Mouse (Mus musculus) heart, embryonic 16.5 days (tissue): ENCODE data around the gene Olfr1454. TPM values are rescaled to one million over a fixed set of nuclear protein-coding genes. Genes with fewer than 3 reads are reported as not detected.

Experiments used
- ATAC-seq: fragments of 200-750 bp; cut with Nextera tagmentation; replicated peaks from 2 replicates; pipeline ENCODE4 v1.8.0; 2017; ENCODE audit warnings: moderate number of reproducible peaks; ENCODE audit not compliant: insufficient read depth, low FRiP score; ENCODE audit errors: extremely low read depth
- H3K27ac ChIP-seq: fragments of 300-500 bp; sonication (generic); 2 replicates; pipeline ENCODE4 v1.5.1; 2014; ENCODE audit warnings: mild to moderate bottlenecking, low read length, control low read depth, moderate library complexity
- H3K27me3 ChIP-seq: fragments of 300-500 bp; sonication (generic); 2 replicates; pipeline ENCODE4 v1.6.1; 2014; ENCODE audit warnings: low read length, mixed read lengths; ENCODE audit not compliant: control insufficient read depth, insufficient read depth
- H3K36me3 ChIP-seq: fragments of 300-500 bp; sonication (generic); 2 replicates; pipeline ENCODE4 v1.6.1; 2014; ENCODE audit not compliant: control insufficient read depth, insufficient read depth
- H3K4me1 ChIP-seq: fragments of 300-500 bp; sonication (generic); 2 replicates; pipeline ENCODE4 v1.6.1; 2014; ENCODE audit warnings: low read length, mixed read lengths; ENCODE audit not compliant: control insufficient read depth, insufficient read depth
- H3K4me2 ChIP-seq: fragments of 300-500 bp; sonication (generic); 2 replicates; pipeline ENCODE4 v1.6.1; 2014; ENCODE audit warnings: low read depth, mild to moderate bottlenecking, control low read depth, low read length
- H3K4me3 ChIP-seq: fragments of 300-500 bp; sonication (generic); 2 replicates; pipeline ENCODE4 v1.5.1; 2014; ENCODE audit warnings: mild to moderate bottlenecking, control low read depth, low read length
- H3K9ac ChIP-seq: fragments of 300-500 bp; sonication (generic); 2 replicates; pipeline ENCODE4 v1.6.1; 2014; ENCODE audit warnings: low read length, control low read depth
- H3K9me3 ChIP-seq: fragments of 300-500 bp; sonication (generic); replicated peaks from 2 replicates; pipeline ENCODE4 v1.6.1; 2016; ENCODE audit warnings: low read length; ENCODE audit not compliant: control insufficient read depth
- WGBS: fragments of 180-500 bp; shearing (Covaris S2); extraction: QIAGEN DNeasy Blood & Tissue Kit; methylation state at CpG from one replicate; pipeline ENCODE4 v1.1.7; 2014; 5-methylcytosine and 5-hydroxymethylcytosine counted together
- polyA plus RNA-seq: library from polyadenylated mRNA; unstranded; fragments of >200 nt; fragmentation: Nextera tagmentation; extraction: Ambion mirVana; gene quantifications from 2 replicates; pipeline ENCODE4 v1.2.1, GENCODE M21; 2015

Olfr1454 gene
- not detected in 2 replicates for polyA plus RNA-seq

DNA sequence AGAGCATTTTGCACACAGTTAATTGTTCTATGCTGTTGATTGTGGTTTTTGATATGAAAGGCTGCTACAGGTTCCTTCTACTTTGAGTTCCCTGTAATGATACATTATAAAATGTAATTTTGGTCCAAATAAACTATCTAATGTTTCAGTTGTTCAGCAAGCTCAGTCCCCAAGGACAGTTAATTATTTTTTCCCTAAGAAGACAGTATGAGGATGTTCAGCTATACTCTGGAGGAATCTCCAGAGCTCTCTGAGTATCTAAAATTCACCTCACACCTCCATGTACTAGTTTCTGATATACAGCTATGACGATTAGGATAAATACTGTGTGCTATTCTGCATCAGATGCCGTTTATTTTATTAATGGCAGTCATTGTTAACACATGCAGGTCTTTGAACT lies at the start of gene Olfr1454:
Olfr1454 (plus strand) TSS at position 301 of the 400 bp plus-strand sequence.
- H3K36me3 ChIP-seq = no peaks in the 10 kb centered on the region
- no peak for ATAC-seq
- H3K9ac ChIP-seq = no peak within 1 kb of the TSS
- no peak within 1 kb of the TSS for H3K4me2 ChIP-seq
- no peaks in the 10 kb centered on the region for H3K4me1 ChIP-seq
- H3K27me3 ChIP-seq = no peaks in the 10 kb centered on the region
- peaks cover 2% of the 10 kb centered on the region for H3K9me3 ChIP-seq
- no peak within 1 kb of the TSS for H3K27ac ChIP-seq
- 48% methylated on average over 2 of the region's 2 CpGs for WGBS
- H3K4me3 ChIP-seq = no peak within 1 kb of the TSS

DNA sequence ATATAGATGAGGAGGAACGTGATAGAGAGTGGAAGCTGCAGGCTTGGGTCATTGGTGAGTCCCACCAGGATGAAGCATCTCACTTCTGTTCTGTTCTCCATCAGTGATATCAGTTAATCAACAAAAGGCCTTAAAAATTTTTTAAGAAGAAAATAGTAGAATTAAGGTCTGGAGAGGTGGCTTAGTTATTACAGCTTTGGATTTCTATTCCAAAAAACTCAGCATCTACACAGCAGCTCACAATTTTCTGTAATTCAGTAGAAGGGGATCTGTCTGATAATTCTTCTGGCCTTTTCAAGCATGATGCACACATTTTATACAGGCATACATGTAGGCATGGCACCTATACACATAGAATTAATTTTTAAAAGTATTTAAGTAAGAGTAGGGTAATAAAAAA lies 32.2 kb upstream of the Olfr1454 start, which contains the start of gene Olfr1453:
Olfr1453 (minus strand) TSS at position 101 of the 400 bp plus-strand sequence.
- no peak within 1 kb of the TSS for H3K4me2 ChIP-seq
- H3K9me3 ChIP-seq = peaks cover 4% of the 10 kb centered on the region; the same call in 1 of the 2 replicates
- 30% methylated on average over 1 of the region's 1 CpGs for WGBS
- H3K4me3 ChIP-seq = no peak within 1 kb of the TSS
- H3K9ac ChIP-seq = no peak within 1 kb of the TSS
- H3K27ac ChIP-seq = no peak within 1 kb of the TSS
- H3K36me3 ChIP-seq = no peaks in the 10 kb centered on the region
- no peak for ATAC-seq
- no peaks in the 10 kb centered on the region for H3K4me1 ChIP-seq
- H3K27me3 ChIP-seq = no peaks in the 10 kb centered on the region

DNA sequence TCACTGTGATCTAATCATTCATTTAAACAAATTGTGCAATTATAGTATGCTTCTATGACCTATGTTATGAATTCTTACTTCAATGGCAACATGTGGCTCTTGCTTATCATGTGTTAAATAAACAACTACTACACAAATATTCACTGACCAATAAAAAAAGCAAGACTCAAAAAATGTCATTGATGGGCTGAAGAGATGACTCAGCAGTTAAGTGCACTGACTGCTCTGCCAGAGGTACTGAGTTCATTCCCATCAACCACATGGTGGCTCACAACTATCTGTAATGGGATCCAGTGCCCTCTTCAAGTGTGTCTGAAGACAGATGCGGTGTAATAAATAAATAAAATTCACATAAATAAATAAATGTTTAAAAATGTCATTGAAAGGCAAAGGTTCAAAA lies 33.5 kb downstream of the Olfr1454 start:
- H3K9ac ChIP-seq = no peak overlapping the region
- 84% methylated on average over 1 of the region's 1 CpGs for WGBS

DNA sequence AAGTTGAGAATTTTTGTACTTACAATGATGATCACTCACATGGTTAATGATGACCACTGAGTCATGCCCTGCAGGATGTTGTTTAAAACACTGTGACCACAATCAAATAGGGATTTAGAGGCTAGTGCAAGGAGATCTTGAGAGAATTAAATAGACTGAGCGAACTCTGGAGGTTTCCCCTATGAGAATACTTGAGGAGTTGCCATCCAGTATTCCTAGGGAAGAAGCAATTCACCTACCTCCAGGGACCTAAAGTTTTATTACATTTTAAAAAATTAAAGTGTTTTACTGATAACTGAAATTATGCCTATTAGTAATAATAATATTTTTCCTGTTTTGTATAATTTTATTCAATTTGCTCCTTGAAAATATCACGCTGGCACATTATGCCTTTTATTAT lies 37.4 kb downstream of the Olfr1454 start, which contains the start of gene Olfr1457:
Olfr1457 (minus strand) TSS at position 101 of the 400 bp plus-strand sequence.
- peaks cover 2% of the 10 kb centered on the region; the same call in 1 of the 2 replicates for H3K9me3 ChIP-seq
- H3K36me3 ChIP-seq = no peaks in the 10 kb centered on the region
- no peak for ATAC-seq
- H3K4me1 ChIP-seq = no peaks in the 10 kb centered on the region
- no peaks in the 10 kb centered on the region for H3K27me3 ChIP-seq
- H3K9ac ChIP-seq = no peak within 1 kb of the TSS
- H3K4me3 ChIP-seq = no peak within 1 kb of the TSS
- H3K4me2 ChIP-seq = no peak within 1 kb of the TSS
- WGBS = 62% methylated on average over 2 of the region's 2 CpGs
- no peak within 1 kb of the TSS for H3K27ac ChIP-seq

More for the DNA sequence above, 33.5 kb downstream of the Olfr1454 start:
- no peak for ATAC-seq
- Histone ChIP-seq H3K4me3 (no peak overlapping the region), H3K36me3 (no peaks in the 10 kb centered on the region), H3K9me3 (peaks cover 5% of the 10 kb centered on the region; the same call in 1 of the 2 replicates), H3K4me2 (no peak overlapping the region), H3K4me1 (no peaks in the 10 kb centered on the region), H3K27me3 (no peaks in the 10 kb centered on the region), H3K27ac (no peak overlapping the region)

DNA sequence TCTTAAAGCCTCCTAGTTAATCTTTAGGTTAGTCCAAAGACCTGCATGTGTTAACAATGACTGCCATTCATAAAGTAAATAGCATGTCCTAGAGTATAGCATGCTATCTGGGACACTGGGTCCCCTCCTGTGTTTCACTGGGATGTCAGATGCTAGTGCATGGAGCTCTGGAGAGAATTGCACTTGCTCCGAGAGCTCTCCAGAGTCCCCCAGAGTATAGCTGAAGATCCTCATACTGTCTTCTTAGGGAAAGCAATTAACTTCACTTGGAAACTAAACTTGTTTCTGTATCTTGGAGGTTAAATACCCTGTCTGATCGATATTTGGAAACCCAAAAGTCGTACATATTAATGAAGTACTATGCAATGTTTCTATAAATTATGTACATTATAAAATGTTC lies 46.3 kb downstream of the Olfr1454 start, which contains the start of gene Olfr1458:
Olfr1458 (minus strand) TSS at position 101 of the 400 bp plus-strand sequence.
- peaks cover 8% of the 10 kb centered on the region; the same call in 1 of the 2 replicates for H3K9me3 ChIP-seq
- no peak within 1 kb of the TSS for H3K4me3 ChIP-seq
- no peak for ATAC-seq
- H3K4me1 ChIP-seq = no peaks in the 10 kb centered on the region
- H3K9ac ChIP-seq = no peak within 1 kb of the TSS
- H3K4me2 ChIP-seq = no peak within 1 kb of the TSS
- no peaks in the 10 kb centered on the region for H3K27me3 ChIP-seq
- no peak within 1 kb of the TSS for H3K27ac ChIP-seq
- no peaks in the 10 kb centered on the region for H3K36me3 ChIP-seq
- WGBS = 69% methylated on average over 3 of the region's 3 CpGs

Other genes with a start within 250 kb of the Olfr1454 start
- gene Gm5244, start 213.9 kb upstream of the Olfr1454 start, polyA plus RNA-seq = not detected in 2 replicates
- not detected in 2 replicates for gene Olfr1444, start 203.3 kb upstream of the Olfr1454 start, polyA plus RNA-seq
- gene Olfr1445, start 176.8 kb upstream of the Olfr1454 start, polyA plus RNA-seq = not detected in 2 replicates
- gene Olfr1446, start 167.1 kb upstream of the Olfr1454 start, polyA plus RNA-seq = not detected in 2 replicates
- not detected in 2 replicates for gene Olfr1447, start 156.9 kb upstream of the Olfr1454 start, polyA plus RNA-seq
- not detected in 2 replicates for gene Olfr1448, start 136.2 kb upstream of the Olfr1454 start, polyA plus RNA-seq
- gene Olfr1449, start 129.8 kb upstream of the Olfr1454 start, polyA plus RNA-seq = not detected in 2 replicates
- gene Olfr1450, start 110.4 kb upstream of the Olfr1454 start, polyA plus RNA-seq = not detected in 2 replicates
- gene Olfr1451, start 65.6 kb upstream of the Olfr1454 start, polyA plus RNA-seq = not detected in 2 replicates
- gene Olfr1453, start 32.3 kb upstream of the Olfr1454 start, polyA plus RNA-seq = not detected in 2 replicates
- gene Olfr1457, start 37.3 kb downstream of the Olfr1454 start, polyA plus RNA-seq = not detected in 2 replicates
- gene Olfr1458, start 46.2 kb downstream of the Olfr1454 start, polyA plus RNA-seq = not detected in 2 replicates
- not detected in 2 replicates for gene Olfr1459, start 88.9 kb downstream of the Olfr1454 start, polyA plus RNA-seq
- gene Olfr1461, start 102.4 kb downstream of the Olfr1454 start, polyA plus RNA-seq = not detected in 2 replicates
- gene Olfr1462, start 125.1 kb downstream of the Olfr1454 start, polyA plus RNA-seq = not detected in 2 replicates
- not detected in 2 replicates for gene Olfr1463, start 170.7 kb downstream of the Olfr1454 start, polyA plus RNA-seq